Mouse (Mus musculus) large intestine, adult 2 months (tissue): ENCODE measurements around the gene Angptl7. TPM values are rescaled to one million over a fixed set of nuclear protein-coding genes. Genes with fewer than 3 reads are reported as not detected.

Experiments
- DNase-seq: peaks from one replicate; pipeline ENCODE4 v3.0.0-alpha.2; 2012; ENCODE audit warnings: low read depth, low spot score
- WGBS: fragments of 180-500 bp; shearing (Covaris S2); methylation state at CpG from one replicate; pipeline ENCODE4 v1.1.7; 2018; 5-methylcytosine and 5-hydroxymethylcytosine counted together
- polyA plus RNA-seq: library from polyadenylated mRNA; depleted of rRNA; stranded (reverse); fragments of >200 nt; gene quantifications from 2 replicates; pipeline ENCODE4 v1.2.3, GENCODE M21; 2012

The Angptl7 gene
- polyA plus RNA-seq, 1 experiment: 0.26 TPM

GRCm38 (mm10) chr4:148504497-148504959, 4.3 kb upstream of the Angptl7 start:
- 30% methylated on average over 8 of the region's 8 CpGs for WGBS

GRCm38 (mm10) chr4:148495874-148496689, 4.2 kb downstream of the Angptl7 start:
- no peak for DNase-seq
- WGBS: 87% methylated on average over 25 of the region's 25 CpGs

More at GRCm38 (mm10) chr4:148504497-148504959, 4.3 kb upstream of the Angptl7 start:
- DNase-seq: no peak

GRCm38 (mm10) chr4:148495160-148495559, 5.1 kb downstream of the Angptl7 start:
- DNase-seq: no peak
- WGBS: 97% methylated on average over 6 of the region's 6 CpGs

- no peak for DNase-seq
- 90% methylated on average over 7 of the region's 7 CpGs for WGBS
These were observed 8.8 kb downstream of the Angptl7 start for GRCm38 (mm10) chr4:148491448-148491847.

GRCm38 (mm10) chr4:148490502-148490901, 9.8 kb downstream of the Angptl7 start:
- DNase-seq: no peak
- 47% methylated on average over 6 of the region's 6 CpGs for WGBS

GRCm38 (mm10) chr4:148487841-148488240, 12.4 kb downstream of the Angptl7 start:
- WGBS: 80% methylated on average over 2 of the region's 2 CpGs
- DNase-seq: no peak

GRCm38 (mm10) chr4:148484511-148484910, 15.7 kb downstream of the Angptl7 start:
- no peak for DNase-seq
- 97% methylated on average over 12 of the region's 12 CpGs for WGBS

GRCm38 (mm10) chr4:148481557-148482168, 18.6 kb downstream of the Angptl7 start:
- 96% methylated on average over 2 of the region's 2 CpGs for WGBS
- no peak for DNase-seq

GRCm38 (mm10) chr4:148480245-148480644, 20.0 kb downstream of the Angptl7 start:
- 96% methylated on average over 2 of the region's 2 CpGs for WGBS

GRCm38 (mm10) chr4:148473496-148473895, 26.8 kb downstream of the Angptl7 start:
- DNase-seq: no peak
- 83% methylated on average over 5 of the region's 5 CpGs for WGBS

More at GRCm38 (mm10) chr4:148480245-148480644, 20.0 kb downstream of the Angptl7 start:
- no peak for DNase-seq

- no peak for DNase-seq
- WGBS: 92% methylated on average over 8 of the region's 8 CpGs
These were observed 27.7 kb downstream of the Angptl7 start for GRCm38 (mm10) chr4:148472436-148473174.

GRCm38 (mm10) chr4:148471363-148471806, 28.9 kb downstream of the Angptl7 start:
- no peak for DNase-seq
- WGBS: 87% methylated on average over 10 of the region's 10 CpGs

GRCm38 (mm10) chr4:148469487-148470252, 30.6 kb downstream of the Angptl7 start:
- DNase-seq: no peak
- 89% methylated on average over 11 of the region's 11 CpGs for WGBS

GRCm38 (mm10) chr4:148468396-148468795, 31.9 kb downstream of the Angptl7 start:
- WGBS: 91% methylated on average over 10 of the region's 10 CpGs
- DNase-seq: no peak

- WGBS: 92% methylated on average over 5 of the region's 5 CpGs
- DNase-seq: no peak
These were observed 33.7 kb downstream of the Angptl7 start for GRCm38 (mm10) chr4:148466511-148467079.

GRCm38 (mm10) chr4:148464869-148465268, 35.4 kb downstream of the Angptl7 start:
- WGBS: 94% methylated on average over 12 of the region's 12 CpGs
- no peak for DNase-seq

- 88% methylated on average over 12 of the region's 12 CpGs for WGBS
- no peak for DNase-seq
These were observed 36.0 kb downstream of the Angptl7 start for GRCm38 (mm10) chr4:148464301-148464700.

- 69% methylated on average over 14 of the region's 14 CpGs for WGBS
- no peak for DNase-seq
These were observed 36.9 kb downstream of the Angptl7 start for GRCm38 (mm10) chr4:148463208-148463960.
